Mouse (Mus musculus) hindbrain, embryonic 13.5 days (tissue): ENCODE data around the gene Tbx6. TPM values are rescaled to one million over a fixed set of nuclear protein-coding genes. Genes with fewer than 3 reads are reported as not detected.
A peak's percentile ranks its signal among the peaks of the same experiment; 100 is the strongest.

Experiments used
- ATAC-seq: fragments of 200-750 bp; cut with Nextera tagmentation; 2 replicates; pipeline ENCODE4 v1.8.0; 2017; ENCODE audit warnings: moderate TSS enrichment; ENCODE audit not compliant: low FRiP score
- H3K27ac ChIP-seq: fragments of 300-500 bp; sonication (generic); 2 replicates; pipeline ENCODE4 v1.5.1; 2015; ENCODE audit warnings: inconsistent platforms, mild to moderate bottlenecking, moderate library complexity
- H3K27me3 ChIP-seq: fragments of 300-500 bp; sonication (generic); 2 replicates; pipeline ENCODE4 v1.6.1; 2015; ENCODE audit warnings: mild to moderate bottlenecking, inconsistent platforms
- H3K36me3 ChIP-seq: fragments of 300-500 bp; sonication (generic); 2 replicates; pipeline ENCODE4 v1.6.1; 2015; ENCODE audit warnings: mild to moderate bottlenecking, inconsistent platforms
- H3K4me1 ChIP-seq: fragments of 300-500 bp; sonication (generic); replicated peaks from 2 replicates; pipeline ENCODE4 v1.6.1; 2015; ENCODE audit warnings: inconsistent platforms
- H3K4me2 ChIP-seq: fragments of 300-500 bp; sonication (generic); 2 replicates; pipeline ENCODE4 v1.6.1; 2015; ENCODE audit warnings: inconsistent platforms, mild to moderate bottlenecking, moderate library complexity
- H3K4me3 ChIP-seq: fragments of 300-500 bp; sonication (generic); 2 replicates; pipeline ENCODE4 v1.5.1; 2015; ENCODE audit warnings: mild to moderate bottlenecking, inconsistent platforms
- H3K9ac ChIP-seq: fragments of 300-500 bp; sonication (generic); 2 replicates; pipeline ENCODE4 v1.6.1; 2015; ENCODE audit warnings: mild to moderate bottlenecking, inconsistent platforms
- H3K9me3 ChIP-seq: fragments of 300-500 bp; sonication (generic); 2 replicates; pipeline ENCODE4 v1.6.1; 2016; ENCODE audit warnings: inconsistent platforms
- WGBS: fragments of 180-500 bp; shearing (Covaris S2); methylation state at CpG from one replicate; pipeline ENCODE4 v1.1.7; 2015; 5-methylcytosine and 5-hydroxymethylcytosine counted together
- polyA plus RNA-seq: library from polyadenylated mRNA; unstranded; fragments of >200 nt; fragmentation: Nextera tagmentation; extraction: Ambion mirVana; gene quantifications from 2 replicates; pipeline ENCODE4 v1.2.1, GENCODE M21; 2015

Gene Tbx6
- polyA plus RNA-seq, 1 experiment from 2014 or later, result 0.32 TPM

DNA sequence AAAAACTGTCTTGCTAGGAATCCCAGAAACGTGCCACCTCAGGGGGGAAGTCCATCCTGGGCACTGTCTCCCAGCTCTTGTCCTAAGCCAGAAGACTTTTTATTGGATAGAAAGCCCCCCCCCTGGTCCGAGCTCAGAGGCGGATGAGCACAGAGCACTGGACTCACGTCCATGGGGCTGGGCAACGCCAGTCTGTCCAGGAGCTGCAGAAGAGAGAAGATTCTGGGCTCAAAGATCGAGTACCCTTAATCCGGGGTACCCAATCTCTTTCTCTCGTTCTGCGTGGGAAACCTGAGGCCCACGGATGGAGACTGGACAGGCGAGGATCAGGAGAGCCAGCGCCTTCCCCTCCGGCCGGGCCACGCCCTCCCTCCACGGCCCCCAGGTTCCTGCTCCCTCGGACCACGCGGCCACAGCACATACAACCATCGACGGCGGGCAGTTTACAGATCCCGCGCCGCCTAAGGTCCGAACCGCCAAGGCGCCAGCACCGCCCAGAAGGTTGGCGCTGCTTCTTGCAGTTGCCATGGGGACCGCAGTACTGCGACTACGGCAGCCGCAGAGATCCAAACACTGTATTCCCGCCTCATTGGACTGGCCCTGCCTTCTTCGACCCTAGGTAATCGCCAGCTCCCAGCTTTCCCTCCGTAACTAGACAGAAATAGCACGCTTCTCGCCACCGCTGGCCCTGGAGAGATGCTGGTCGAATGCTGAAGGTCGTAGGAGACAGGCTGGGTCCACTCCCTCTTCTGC is 27.6 kb downstream of the Tbx6 start:
- Histone ChIP-seq H3K4me2 (peak overlapping the region; percentile 89), H3K36me3 (peaks cover 3% of the 10 kb centered on the region), H3K9me3 (no peaks in the 10 kb centered on the region), H3K4me1 (peaks cover 23% of the 10 kb centered on the region), H3K4me3 (peak overlapping the region; percentile 79), H3K9ac (peak overlapping the region; percentile 85), H3K27me3 (0 out of 2 replicates have a peak, but pooled peaks cover 5% of the 10 kb centered on the region), H3K27ac (peak overlapping the region; percentile 76)
- ATAC-seq, result peak; percentile 89
- 1% methylated on average over 42 of the region's 43 CpGs for WGBS

DNA sequence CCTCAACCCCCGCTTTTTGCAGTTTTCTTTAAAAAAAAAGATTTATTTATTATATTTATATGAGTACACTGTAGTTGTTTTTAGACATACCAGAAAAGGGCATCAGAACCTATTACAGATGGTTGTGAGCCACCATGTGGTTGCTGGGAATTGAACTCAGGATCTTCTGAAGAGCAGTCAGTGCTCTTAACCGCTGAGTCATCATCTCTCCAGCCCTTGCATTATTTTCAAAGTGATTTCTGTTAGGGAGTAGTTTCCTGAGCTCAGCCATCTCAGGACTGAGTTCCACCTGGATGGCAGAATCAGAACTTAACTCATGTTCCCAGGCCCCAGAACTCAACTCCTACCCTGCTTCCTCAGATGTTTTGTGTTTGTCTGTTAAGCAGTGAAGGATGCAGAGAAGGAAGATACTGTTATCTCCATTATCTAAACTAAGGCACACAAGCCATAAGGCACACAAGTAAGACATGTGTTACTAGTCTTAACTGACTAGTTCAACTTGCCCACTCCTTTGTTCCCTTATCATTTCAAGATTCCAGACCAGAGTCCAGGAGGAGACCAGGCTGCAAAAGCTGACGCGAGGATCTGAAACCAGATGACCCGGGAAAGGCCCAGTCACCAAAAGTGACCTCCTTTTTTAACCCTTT is 28.6 kb downstream of the Tbx6 start:
- Histone ChIP-seq H3K4me2 (peak overlapping the region; percentile 89), H3K36me3 (no peaks in the 10 kb centered on the region), H3K9me3 (no peaks in the 10 kb centered on the region), H3K9ac (no peak overlapping the region), H3K4me1 (peaks cover 23% of the 10 kb centered on the region), H3K27me3 (0 out of 2 replicates have a peak, but pooled peaks cover 5% of the 10 kb centered on the region), H3K27ac (peak overlapping the region; percentile 76; the same call in 1 of the 2 replicates), H3K4me3 (no peak overlapping the region)
- ATAC-seq, result no peak
- WGBS, result 64% methylated on average over 5 of the region's 5 CpGs

GRCm38 (mm10) chr7:126815726-126816222 is 34.5 kb downstream of the Tbx6 start:
- Histone ChIP-seq H3K36me3 (no peaks in the 10 kb centered on the region), H3K27me3 (0 out of 2 replicates have a peak, but pooled peaks cover 5% of the 10 kb centered on the region), H3K9me3 (no peaks in the 10 kb centered on the region), H3K4me1 (no peaks in the 10 kb centered on the region), H3K9ac (no peak overlapping the region), H3K4me3 (no peak overlapping the region), H3K27ac (no peak overlapping the region), H3K4me2 (no peak overlapping the region)
- no peak for ATAC-seq
- 49% methylated on average over 8 of the region's 8 CpGs for WGBS

GRCm38 (mm10) chr7:126816494-126816893 is 35.2 kb downstream of the Tbx6 start:
- no peak overlapping the region for H3K4me3 ChIP-seq
- no peak overlapping the region for H3K4me2 ChIP-seq
- H3K27ac ChIP-seq, result no peak overlapping the region
- H3K9me3 ChIP-seq, result no peaks in the 10 kb centered on the region
- no peak for ATAC-seq
- 88% methylated on average over 8 of the region's 8 CpGs for whole genome bisulfite sequencing
- no peak overlapping the region for H3K9ac ChIP-seq
- H3K36me3 ChIP-seq, result no peaks in the 10 kb centered on the region
- 0 out of 2 replicates have a peak, but pooled peaks cover 5% of the 10 kb centered on the region for H3K27me3 ChIP-seq
- no peaks in the 10 kb centered on the region for H3K4me1 ChIP-seq

GRCm38 (mm10) chr7:126817595-126817994 is 36.3 kb downstream of the Tbx6 start:
- H3K27me3 ChIP-seq, result 0 out of 2 replicates have a peak, but pooled peaks cover 5% of the 10 kb centered on the region
- 90% methylated on average over 7 of the region's 7 CpGs for WGBS
- H3K36me3 ChIP-seq, result no peaks in the 10 kb centered on the region
- H3K4me2 ChIP-seq, result no peak overlapping the region
- H3K4me1 ChIP-seq, result peaks cover 10% of the 10 kb centered on the region
- H3K27ac ChIP-seq, result no peak overlapping the region
- no peaks in the 10 kb centered on the region for H3K9me3 ChIP-seq
- H3K9ac ChIP-seq, result no peak overlapping the region
- ATAC-seq, result no peak
- no peak overlapping the region for H3K4me3 ChIP-seq

DNA sequence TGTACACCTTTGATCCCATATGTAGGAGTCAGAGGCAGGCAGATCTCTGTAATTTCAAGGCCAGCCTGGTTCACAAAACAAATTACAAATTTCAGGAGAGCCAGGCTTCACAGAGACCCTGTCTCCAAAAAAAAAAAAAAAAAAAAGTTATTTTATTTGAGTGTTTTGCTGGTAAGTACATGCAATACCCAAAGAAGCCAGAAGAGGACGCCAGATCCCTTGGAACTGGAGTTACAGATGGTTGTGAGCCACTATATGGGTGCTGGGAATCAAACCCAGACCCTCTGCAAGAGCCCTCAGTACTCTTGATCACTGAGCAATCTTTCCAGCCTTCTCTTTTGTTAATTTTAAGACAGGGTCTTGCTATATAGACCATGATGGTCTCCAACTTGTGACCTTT is 37.5 kb downstream of the Tbx6 start:
- no peak overlapping the region for H3K4me2 ChIP-seq
- WGBS, result 52% methylated on average over 1 of the region's 1 CpGs

DNA sequence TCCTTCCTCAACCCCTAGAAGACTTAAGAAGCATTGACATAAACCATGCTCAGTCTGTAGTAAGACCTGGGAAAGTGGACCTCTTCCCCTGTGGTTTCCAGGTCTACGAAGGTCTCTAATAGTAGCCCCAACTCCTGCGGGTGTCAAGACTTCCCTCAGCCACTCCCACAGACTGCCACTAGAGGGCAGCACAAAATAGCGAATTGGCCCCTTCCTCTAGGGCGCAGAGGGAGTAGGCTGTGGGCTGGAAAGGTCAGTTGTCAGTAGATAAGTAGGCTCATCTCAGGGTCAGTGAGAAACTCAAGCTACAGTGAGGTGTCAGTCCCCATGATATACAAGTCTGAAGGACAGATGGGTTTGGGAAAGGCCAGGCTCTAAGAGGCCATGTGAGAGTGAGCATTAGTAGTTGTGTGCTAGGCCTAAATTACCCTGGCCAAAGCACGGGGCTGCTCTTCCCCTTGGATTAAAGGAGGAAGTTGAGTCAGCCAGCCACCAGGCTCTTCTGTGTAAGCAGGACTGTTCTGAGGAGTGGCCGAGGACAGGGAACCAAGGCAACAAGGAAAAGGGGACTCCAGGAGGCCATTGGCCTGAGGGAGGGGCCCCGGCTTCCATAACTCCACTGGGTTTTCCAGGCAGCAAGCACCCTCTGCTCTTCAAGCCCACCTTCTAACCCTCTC is 40.7 kb downstream of the Tbx6 start:
- Histone ChIP-seq H3K9me3 (no peaks in the 10 kb centered on the region), H3K27ac (peak overlapping the region; percentile 93), H3K36me3 (0 out of 2 replicates have a peak, but pooled peaks cover 7% of the 10 kb centered on the region), H3K9ac (peak overlapping the region; percentile 87), H3K4me1 (peaks cover 46% of the 10 kb centered on the region), H3K4me2 (peak overlapping the region; percentile 73), H3K27me3 (no peaks in the 10 kb centered on the region), H3K4me3 (peak overlapping the region; percentile 70)
- no peak for ATAC-seq
- 29% methylated on average over 7 of the region's 7 CpGs for WGBS

More for the DNA sequence above, 37.5 kb downstream of the Tbx6 start:
- Histone ChIP-seq H3K9me3 (no peaks in the 10 kb centered on the region), H3K9ac (no peak overlapping the region), H3K27me3 (no peaks in the 10 kb centered on the region), H3K4me3 (no peak overlapping the region), H3K36me3 (no peaks in the 10 kb centered on the region), H3K4me1 (peaks cover 17% of the 10 kb centered on the region), H3K27ac (no peak overlapping the region)
- no peak for ATAC-seq

GRCm38 (mm10) chr7:126822741-126823140 is 41.5 kb downstream of the Tbx6 start:
- no peaks in the 10 kb centered on the region for H3K9me3 ChIP-seq

DNA sequence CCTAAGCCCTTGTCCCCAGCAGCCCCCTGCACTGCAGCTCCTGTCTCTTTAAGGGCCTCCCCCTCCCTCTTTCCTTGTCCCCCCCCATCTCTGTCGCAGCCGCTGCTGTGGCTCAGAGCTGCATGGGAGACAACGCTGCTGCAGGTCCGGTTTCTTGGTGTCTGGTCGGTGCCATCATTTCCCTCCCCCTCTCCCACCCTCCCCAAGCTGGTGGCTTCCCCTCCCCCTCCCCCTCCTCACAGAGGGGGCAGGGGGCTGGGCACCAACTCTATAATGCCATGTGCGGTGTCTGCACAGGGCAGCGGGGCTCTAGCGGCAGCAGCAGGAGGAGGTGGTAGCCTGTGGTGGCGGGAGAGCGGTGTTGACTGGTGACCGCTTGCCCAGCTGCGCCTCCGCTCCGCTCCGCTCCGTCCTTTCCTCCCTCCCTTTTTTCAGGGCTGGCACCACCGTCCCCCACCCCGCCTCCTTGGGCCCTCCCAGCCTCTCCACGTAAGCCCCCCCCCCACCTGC is 42.0 kb downstream of the Tbx6 start:
- Histone ChIP-seq H3K4me1 (peaks cover 48% of the 10 kb centered on the region), H3K27ac (peak overlapping the region; percentile 93), H3K36me3 (peaks cover 13% of the 10 kb centered on the region; the same call in 1 of the 2 replicates), H3K9me3 (no peaks in the 10 kb centered on the region), H3K9ac (peak overlapping the region; percentile 87), H3K4me3 (peak overlapping the region; percentile 70), H3K27me3 (no peaks in the 10 kb centered on the region), H3K4me2 (peak overlapping the region; percentile 73)
- WGBS, result under 1% methylated on average over 15 of the region's 19 CpGs
- peak; percentile 84 for ATAC-seq

More at GRCm38 (mm10) chr7:126822741-126823140, 41.5 kb downstream of the Tbx6 start:
- WGBS, result 3% methylated on average over 9 of the region's 9 CpGs
- peak overlapping the region; percentile 93 for H3K27ac ChIP-seq
- ATAC-seq, result peak; percentile 50
- peak overlapping the region; percentile 73 for H3K4me2 ChIP-seq
- no peaks in the 10 kb centered on the region for H3K27me3 ChIP-seq
- 0 out of 2 replicates have a peak, but pooled peaks cover 13% of the 10 kb centered on the region for H3K36me3 ChIP-seq
- H3K9ac ChIP-seq, result peak overlapping the region; percentile 87
- peaks cover 46% of the 10 kb centered on the region for H3K4me1 ChIP-seq
- peak overlapping the region; percentile 70 for H3K4me3 ChIP-seq

- Histone ChIP-seq H3K4me1 (peaks cover 54% of the 10 kb centered on the region), H3K4me2 (peak overlapping the region; percentile 73), H3K9me3 (no peaks in the 10 kb centered on the region), H3K27me3 (no peaks in the 10 kb centered on the region), H3K9ac (peak overlapping the region; percentile 87), H3K4me3 (peak overlapping the region; percentile 70), H3K27ac (peak overlapping the region; percentile 93), H3K36me3 (peaks cover 20% of the 10 kb centered on the region)
- ATAC-seq, result 0 out of 2 replicates have a peak, but pooled peaks have one; percentile 1
- WGBS, result 11% methylated on average over 9 of the region's 10 CpGs
Measured at GRCm38 (mm10) chr7:126823940-126824339, 42.7 kb downstream of the Tbx6 start.

DNA sequence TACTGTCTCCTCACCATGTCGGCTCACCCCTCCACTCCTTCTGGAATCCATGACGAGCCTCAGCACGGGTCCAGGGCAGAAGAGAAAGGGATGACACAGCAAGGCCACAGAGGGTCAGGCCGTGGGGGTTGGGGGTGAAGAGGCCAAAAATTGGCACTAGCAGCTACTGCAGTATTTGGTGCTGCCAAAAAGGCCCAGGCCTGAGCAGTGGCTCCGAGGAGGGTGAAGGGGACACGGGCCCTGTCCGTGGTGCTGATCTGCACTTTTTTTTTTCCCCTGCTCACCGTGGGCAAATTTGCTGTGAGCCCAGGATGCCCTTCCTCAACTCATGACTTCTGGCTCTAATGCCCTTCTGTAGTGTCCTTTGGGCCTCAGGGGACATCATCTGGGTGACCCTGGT is 44.1 kb downstream of the Tbx6 start:
- H3K4me2 ChIP-seq, result peak overlapping the region; percentile 73
- peak overlapping the region; percentile 87 for H3K9ac ChIP-seq
- H3K4me3 ChIP-seq, result peak overlapping the region; percentile 70
- H3K4me1 ChIP-seq, result peaks cover 66% of the 10 kb centered on the region
- H3K27ac ChIP-seq, result no peak overlapping the region
- no peaks in the 10 kb centered on the region for H3K9me3 ChIP-seq
- 31% methylated on average over 8 of the region's 8 CpGs for WGBS
- H3K27me3 ChIP-seq, result no peaks in the 10 kb centered on the region
- H3K36me3 ChIP-seq, result peaks cover 27% of the 10 kb centered on the region
- no peak for ATAC-seq
